Mouse (Mus musculus) megakaryocyte, embryonic 14.5 days (primary cell): ENCODE measurements at regions not wholly inside any gene's neighbourhood (a gene's known extent, or its start where the extent isn't known, plus 50 kb on each side); places are given as distances from the start of the nearest gene placed in this dataset.
"Not testable (repeated sequence)": the region's sequence is repeated elsewhere in the genome, so short reads cannot be mapped to it uniquely, and the experiment has no call there.

Source experiments
- FLI1 ChIP-seq: IDR thresholded peaks from 2 replicates; pipeline ENCODE4 v1.6.1; 2012; ENCODE audit warnings: low read length, inconsistent platforms, mixed read lengths
- GATA1 ChIP-seq: IDR thresholded peaks from 3 replicates; pipeline ENCODE4 v1.6.1; 2012; ENCODE audit warnings: mixed read lengths, low read length, inconsistent platforms, borderline replicate concordance

DNA sequence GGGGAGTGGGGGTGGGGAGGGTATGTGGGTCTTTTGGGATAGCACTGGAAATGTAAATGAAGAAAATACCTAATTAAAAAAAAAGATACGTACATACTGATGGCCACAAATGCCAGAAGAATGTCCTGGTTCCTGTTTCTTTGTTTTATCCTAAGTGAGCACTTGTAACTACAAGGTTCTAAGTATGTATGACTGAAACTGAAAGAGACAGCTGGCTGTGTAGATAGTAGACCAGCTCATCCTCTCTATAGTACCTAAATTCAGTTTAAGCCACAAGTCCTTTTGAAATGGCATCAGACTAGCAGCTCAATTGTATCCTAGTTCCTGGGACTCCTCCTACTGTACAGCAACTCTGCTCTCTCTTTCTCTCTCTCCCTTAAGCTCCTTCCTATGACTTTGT is 994.6 kb downstream of the Diaph2 start:
- TF ChIP-seq GATA1, FLI1: not testable (repeated sequence)
